Comparison of ENCODE assay signal across 31 mouse cellular contexts in the genomic region with DNA sequence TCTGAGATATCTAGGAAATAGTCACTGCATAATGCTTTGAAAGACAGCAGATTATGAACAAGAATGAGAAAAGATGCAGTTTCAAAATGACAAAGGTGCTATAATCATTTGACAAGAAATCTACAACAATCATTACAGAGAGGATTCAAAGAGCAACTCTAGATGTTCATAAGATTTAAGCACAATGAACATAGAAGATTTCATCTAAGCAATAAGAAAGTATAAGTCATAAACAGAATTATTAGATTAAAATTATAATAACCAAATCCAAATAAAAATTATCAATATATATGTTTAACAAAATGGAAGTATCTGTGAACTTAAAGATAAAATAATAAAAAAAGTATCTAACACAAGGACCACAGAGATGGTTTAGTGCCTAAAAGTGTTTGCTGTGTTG.
"Had no signal": no experiment of that assay in that cellular context is flagged by ENCODE, and none has a peak within 500 bp of the region (broad histone marks: within the 10 kb centered on the region; RNA-seq: fewer than 3 reads in every experiment).

No protein-coding gene starts in this region.

- H3K27ac ChIP-seq: heart, embryonic 13.5 days; heart, embryonic 15.5 days; hindbrain, embryonic 10.5 days; hindbrain, embryonic 12.5 days; hindbrain, embryonic 13.5 days; hindbrain, embryonic 14.5 days; hindbrain, embryonic 15.5 days; hindbrain, postnatal 0 days; intestine, embryonic 15.5 days; kidney, embryonic 15.5 days; kidney, postnatal 0 days; layer of hippocampus, adult 2 months; left cerebral cortex, adult 2 months had no signal

- H3K36me3 ChIP-seq: heart, embryonic 12.5 days; heart, embryonic 13.5 days; heart, embryonic 15.5 days; hindbrain, embryonic 10.5 days; hindbrain, embryonic 12.5 days; hindbrain, embryonic 13.5 days; hindbrain, embryonic 15.5 days; intestine, embryonic 15.5 days; kidney, embryonic 15.5 days had no signal

- H3K4me2 ChIP-seq: heart, embryonic 11.5 days; heart, embryonic 12.5 days; heart, embryonic 13.5 days; heart, embryonic 15.5 days; hindbrain, embryonic 12.5 days; hindbrain, embryonic 13.5 days; hindbrain, embryonic 14.5 days; hindbrain, embryonic 15.5 days; intestine, embryonic 15.5 days; kidney, embryonic 15.5 days had no signal

- H3K27me3 ChIP-seq: heart, embryonic 12.5 days; heart, embryonic 13.5 days; heart, embryonic 15.5 days; hindbrain, embryonic 12.5 days; hindbrain, embryonic 13.5 days; hindbrain, embryonic 15.5 days; intestine, embryonic 15.5 days; kidney, embryonic 15.5 days had no signal

- H3K9me3 ChIP-seq: heart, embryonic 12.5 days; heart, embryonic 13.5 days; heart, embryonic 15.5 days; hindbrain, embryonic 10.5 days; hindbrain, embryonic 12.5 days; hindbrain, embryonic 13.5 days; hindbrain, embryonic 15.5 days; intestine, embryonic 15.5 days; kidney, embryonic 15.5 days had no signal

- H3K4me3 ChIP-seq: heart, embryonic 12.5 days; heart, embryonic 13.5 days; heart, embryonic 15.5 days; hindbrain, embryonic 10.5 days; hindbrain, embryonic 12.5 days; hindbrain, embryonic 13.5 days; hindbrain, embryonic 15.5 days; intestine, embryonic 15.5 days; kidney, embryonic 15.5 days; layer of hippocampus, adult 2 months; left cerebral cortex, adult 2 months had no signal

- H3K4me1 ChIP-seq: heart, embryonic 12.5 days; heart, embryonic 13.5 days; heart, embryonic 15.5 days; hindbrain, embryonic 10.5 days; hindbrain, embryonic 12.5 days; hindbrain, embryonic 13.5 days; hindbrain, embryonic 15.5 days; intestine, embryonic 15.5 days; kidney, embryonic 15.5 days had no signal

- DNase-seq: heart, postnatal 10 days; heart, postnatal 14 days; heart, postnatal 36 days; heart, postnatal 4 days; kidney, adult 11 months; kidney, adult 18-20 months; kidney, adult 2 months; kidney, adult 8-10 months; kidney, adult 9 months; kidney, postnatal 10 days; kidney, postnatal 14 days; kidney, postnatal 25 days; kidney, postnatal 36 days; kidney, postnatal 4 days; layer of hippocampus, adult 9-11 months; layer of hippocampus, postnatal 36 days had no signal

- H3K9ac ChIP-seq: heart, embryonic 12.5 days; heart, embryonic 13.5 days; heart, embryonic 15.5 days; hindbrain, embryonic 12.5 days; hindbrain, embryonic 13.5 days; hindbrain, embryonic 14.5 days; hindbrain, embryonic 15.5 days; intestine, embryonic 15.5 days; kidney, embryonic 15.5 days had no signal
